Mouse (Mus musculus) urinary bladder, postnatal 4 days (tissue): ENCODE measurements around the gene Aldh1a3.

Source experiments
- DNase-seq, 2 experiments: peaks; one replicate each; pipeline ENCODE4 v3.0.0; 2021 to 2022; ENCODE audit warnings: low spot score in 2 of 2

The Aldh1a3 gene

GRCm38 (mm10) chr7:66370970-66371369 lies 56.3 kb downstream of the Aldh1a3 start:
- DNase-seq, result no peak

- no peak for DNase-seq
Observed at GRCm38 (mm10) chr7:66369934-66370445, 57.3 kb downstream of the Aldh1a3 start.

- no peak for DNase-seq
Observed at GRCm38 (mm10) chr7:66369071-66369933, 58.0 kb downstream of the Aldh1a3 start.

- DNase-seq, result no peak
Observed at GRCm38 (mm10) chr7:66365904-66366303, 61.4 kb downstream of the Aldh1a3 start, which contains the start of gene Gm10974. Gm10974 (plus strand) TSS chr7:66365905.

GRCm38 (mm10) chr7:66365411-66365810 lies 61.9 kb downstream of the Aldh1a3 start:
- no peak for DNase-seq

GRCm38 (mm10) chr7:66364491-66364890 lies 62.8 kb downstream of the Aldh1a3 start:
- no peak for DNase-seq

- DNase-seq, result no peak
Observed at GRCm38 (mm10) chr7:66359044-66359443, 68.3 kb downstream of the Aldh1a3 start.

- DNase-seq, result no peak
Observed at GRCm38 (mm10) chr7:66358461-66358860, 68.9 kb downstream of the Aldh1a3 start.

GRCm38 (mm10) chr7:66355791-66356522 lies 71.4 kb downstream of the Aldh1a3 start:
- DNase-seq, result no peak

GRCm38 (mm10) chr7:66354911-66355310 lies 72.4 kb downstream of the Aldh1a3 start:
- DNase-seq, result no peak

GRCm38 (mm10) chr7:66351074-66351473 lies 76.2 kb downstream of the Aldh1a3 start:
- no peak for DNase-seq

GRCm38 (mm10) chr7:66349670-66350069 lies 77.6 kb downstream of the Aldh1a3 start:
- no peak for DNase-seq

GRCm38 (mm10) chr7:66348588-66348987 lies 78.7 kb downstream of the Aldh1a3 start:
- DNase-seq, result no peak

GRCm38 (mm10) chr7:66346959-66347663 lies 80.2 kb downstream of the Aldh1a3 start:
- no peak for DNase-seq

GRCm38 (mm10) chr7:66343307-66343706 lies 84.0 kb downstream of the Aldh1a3 start:
- no peak for DNase-seq

- no peak for DNase-seq
Observed at GRCm38 (mm10) chr7:66342831-66343230, 84.5 kb downstream of the Aldh1a3 start.

GRCm38 (mm10) chr7:66342323-66342722 lies 85.0 kb downstream of the Aldh1a3 start:
- peak; percentile 36 to 67 for DNase-seq
